Mouse (Mus musculus) kidney, adult 10 weeks (tissue): ENCODE results near the gene Ndufaf7. TPM values are rescaled to one million over a fixed set of nuclear protein-coding genes. Genes with fewer than 3 reads are reported as not detected.

Experiments
- polyA plus RNA-seq: library from polyadenylated mRNA; stranded (reverse); fragments of 350-450 nt; fragmentation: Illumina TruSeq; extraction: RNeasy Lipid Tissue Mini Kit (QIAGEN cat#74804); gene quantifications from one replicate; pipeline ENCODE4 v1.2.3, GENCODE M21; 2014; ENCODE audit warnings: low read depth, low replicate concordance

Gene Ndufaf7
- 88.6 TPM for polyA plus RNA-seq

DNA sequence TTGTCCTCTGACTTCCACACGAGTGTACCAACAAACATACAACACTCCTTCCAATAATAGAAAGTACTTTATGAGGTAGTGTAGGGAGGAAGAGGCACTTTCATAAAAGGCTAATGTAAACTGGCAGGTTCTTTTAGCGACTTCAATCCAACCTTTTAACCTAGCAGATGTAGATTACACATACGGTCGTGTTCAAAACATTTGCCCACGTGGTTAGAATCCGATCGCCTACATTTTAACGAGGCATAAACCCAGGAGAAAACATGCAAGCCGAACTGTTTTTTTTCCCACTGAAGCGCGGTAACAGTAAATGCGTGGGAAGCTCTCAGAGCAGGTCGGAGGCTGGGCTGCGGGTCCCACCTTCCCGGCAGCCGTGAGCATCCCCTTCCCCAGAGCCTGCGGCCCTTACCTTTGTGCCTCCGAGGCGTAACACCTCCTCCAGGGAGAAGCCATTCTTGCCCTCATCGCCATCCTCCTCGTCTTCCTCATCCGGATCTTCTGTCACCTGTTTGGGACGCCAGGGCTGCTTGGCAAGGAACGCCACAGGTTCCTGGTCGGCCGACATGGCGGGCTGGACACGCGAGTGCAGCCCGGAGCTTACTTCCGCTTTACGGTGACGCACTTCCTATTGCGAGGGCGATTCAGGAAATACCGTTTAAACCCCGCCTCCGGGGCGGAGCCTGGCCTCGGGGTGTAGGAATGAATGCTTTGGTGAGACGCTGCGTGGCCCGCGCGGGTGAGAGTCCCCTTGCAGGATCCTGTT, at the start of gene Ndufaf7, which contains the start of gene Cebpz:
Gene Ndufaf7, plus strand, starts transcription at position 671 of the 763 bp plus-strand sequence.
Gene Cebpz, minus strand, starts transcription at position 601 of the 763 bp plus-strand sequence.

DNA sequence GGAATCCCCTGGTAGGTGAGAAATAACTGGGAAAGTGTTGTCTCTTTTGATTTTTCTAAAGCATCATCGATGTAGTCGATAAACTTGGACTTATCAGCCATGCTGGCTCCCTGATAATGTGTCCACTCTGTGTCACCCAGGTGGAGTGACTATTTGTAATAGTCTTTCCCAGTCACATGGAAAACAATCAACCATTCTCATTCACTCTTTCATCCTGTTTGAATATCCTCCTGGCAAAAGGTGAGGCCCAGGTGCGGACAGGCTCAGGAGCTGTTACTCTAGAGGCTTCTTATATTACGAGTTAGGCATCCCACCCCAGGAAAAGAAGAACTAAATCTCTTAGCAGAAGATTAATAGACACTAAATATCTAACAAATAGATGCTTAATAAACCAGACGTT, 30.0 kb upstream of the Ndufaf7 start, which contains the start of gene Sult6b1:
Gene Sult6b1, minus strand, starts transcription at position 101 of the 400 bp plus-strand sequence.

DNA sequence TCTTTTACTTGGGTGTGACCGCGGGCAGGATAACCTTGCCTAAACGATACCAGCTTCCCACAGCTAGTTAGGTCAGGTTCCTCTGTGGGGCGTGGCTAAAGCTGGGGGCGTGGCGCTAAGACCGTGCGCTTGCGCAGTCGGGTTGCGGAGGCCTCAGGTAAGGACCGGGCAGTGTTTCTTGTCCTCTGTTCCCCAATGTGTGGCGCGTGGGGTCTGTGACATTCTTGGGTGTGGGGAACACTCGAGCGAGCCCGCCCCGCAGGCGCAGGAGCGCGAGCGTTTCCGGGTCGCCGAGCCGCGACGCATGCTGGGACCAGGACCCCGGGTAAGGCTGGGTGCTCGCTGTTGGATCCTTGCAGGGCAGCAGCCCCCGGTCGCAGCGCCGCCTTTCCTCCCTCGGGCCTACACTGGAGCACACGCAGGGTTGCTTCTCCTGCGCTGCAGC, 20.5 kb upstream of the Ndufaf7 start, which contains the start of gene Cebpzos:
Gene Cebpzos, plus strand, starts transcription at position 132 of the 445 bp plus-strand sequence.

Other genes starting within 250 kb of the Ndufaf7 start
- 20.1 TPM for gene Strn, start 199.9 kb upstream of the Ndufaf7 start, polyA plus RNA-seq
- gene Heatr5b, start 101.8 kb upstream of the Ndufaf7 start, polyA plus RNA-seq, result 10.9 TPM
- gene Gpatch11, start 101.6 kb upstream of the Ndufaf7 start, polyA plus RNA-seq, result 20.4 TPM
- gene Eif2ak2, start 54.6 kb upstream of the Ndufaf7 start, polyA plus RNA-seq, result 29.8 TPM
- not detected for gene Sult6b1, start 30.1 kb upstream of the Ndufaf7 start, polyA plus RNA-seq
- gene Cebpzos, start 20.6 kb upstream of the Ndufaf7 start, polyA plus RNA-seq, result 75.5 TPM
- 62.7 TPM for gene Cebpz, start 70 bp upstream of the Ndufaf7 start, polyA plus RNA-seq
- 43.6 TPM for gene Prkd3, start 83.7 kb downstream of the Ndufaf7 start, polyA plus RNA-seq
- gene Qpct, start 114.8 kb downstream of the Ndufaf7 start, polyA plus RNA-seq, result 6.9 TPM